Comparison of ENCODE assay signal across 20 mouse cellular contexts in the genomic region with DNA sequence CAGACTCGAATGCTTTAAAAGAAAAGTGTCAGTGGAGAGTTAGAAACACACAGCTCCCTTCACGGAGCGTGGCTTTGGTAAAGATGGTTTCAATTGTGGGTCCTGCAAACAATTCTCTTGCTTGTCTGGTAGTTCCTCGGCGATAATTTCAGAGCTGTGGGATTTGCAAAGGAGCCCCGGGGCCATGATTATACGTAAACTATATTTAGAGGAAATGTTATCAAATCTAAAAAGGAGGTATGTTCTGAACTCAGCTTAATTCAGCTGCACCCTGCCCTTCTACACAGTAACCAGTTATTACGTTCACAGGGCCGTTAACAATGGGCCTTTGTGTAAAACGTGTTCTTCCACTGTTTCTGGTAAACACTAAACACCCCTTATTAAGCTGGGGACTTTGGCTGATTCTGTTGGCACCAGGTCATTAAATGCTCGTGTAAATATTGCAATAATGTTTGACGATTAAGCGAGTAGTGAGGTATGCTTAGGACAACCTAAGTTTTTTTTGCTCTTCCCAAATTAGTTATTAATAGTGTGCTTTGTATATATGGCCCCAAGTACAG.
A peak's percentile ranks its signal among the peaks of the same experiment; 100 is the strongest.
DNase-seq lines count a peak whose midpoint lies in the region; ATAC-seq and TF ChIP-seq lines count a peak whose summit lies in the region.
"Had no signal": no experiment of that assay in that cellular context is flagged by ENCODE, and none has a peak within 500 bp of the region (broad histone marks: within the 10 kb centered on the region; RNA-seq: fewer than 3 reads in every experiment).

No protein-coding gene starts in this region.

- TF ChIP-seq POLR2A in lung, adult 2 months (IDR thresholded peaks at IDR 0.05; ENCODE audit: borderline replicate concordance, extremely low read depth, low read depth, low read length) = no peak

- H3K4me2 ChIP-seq in lung, embryonic 14.5 days = no peak overlapping the region
- H3K4me2 ChIP-seq in midbrain, embryonic 14.5 days (ENCODE audit: low read length) = no peak overlapping the region
- H3K4me2 ChIP-seq: heart, embryonic 11.5 days; hindbrain, embryonic 12.5 days had no signal

- peak; percentile 13 for DNase-seq in lung, embryonic 14.5 days
- no peak for DNase-seq in lung, adult 2 months
- peak; percentile 33 for DNase-seq in fat pad, adult 2 months (ENCODE audit: extremely low read depth, low read depth, low spot score)
- no peak for DNase-seq in limb, embryonic 10.5 days (ENCODE audit: low spot score)
- DNase-seq in urinary bladder, postnatal 36 days (ENCODE audit: low spot score in 2 of 2) = no peak
- DNase-seq in midbrain, embryonic 14.5 days = no peak
- DNase-seq in kidney, postnatal 25 days = no peak
- DNase-seq: adrenal gland, postnatal 36 days; cerebellum, adult 2 months; cerebellum, postnatal 36 days; forebrain, postnatal 0 days; heart, postnatal 14 days; layer of hippocampus, postnatal 36 days; thymus, postnatal 25 days had no signal

- no peak overlapping the region for H3K4me3 ChIP-seq in lung, embryonic 14.5 days (ENCODE audit: low read depth, low read length)
- no peak overlapping the region for H3K4me3 ChIP-seq in lung, adult 2 months (replicated peaks; ENCODE audit: extremely low read depth, low read depth, low read length)
- H3K4me3 ChIP-seq in limb, embryonic 10.5 days = no peak overlapping the region
- no peak overlapping the region for H3K4me3 ChIP-seq in midbrain, embryonic 14.5 days (replicated peaks; ENCODE audit: low read depth, low read length)
- H3K4me3 ChIP-seq: hindbrain, embryonic 12.5 days; layer of hippocampus, adult 2 months; megakaryocyte, embryonic 14.5 days had no signal

- TF ChIP-seq CTCF in lung, embryonic 14.5 days (IDR thresholded peaks at IDR 0.05; ENCODE audit: low read depth) = no peak
- TF ChIP-seq CTCF in lung, adult 2 months (IDR thresholded peaks at IDR 0.05; ENCODE audit: insufficient read depth, low read length) = no peak

- WGBS in lung, embryonic 14.5 days = 73% methylated on average over 13 of the region's 13 CpGs
- WGBS in lung, adult 2 months = 65% methylated on average over 13 of the region's 13 CpGs
- 75% methylated on average over 13 of the region's 13 CpGs for WGBS in limb, embryonic 10.5 days
- WGBS in midbrain, embryonic 14.5 days = 78% methylated on average over 13 of the region's 13 CpGs

- no peaks in the 10 kb centered on the region for H3K4me1 ChIP-seq in lung, embryonic 14.5 days (ENCODE audit: insufficient read depth)
- H3K4me1 ChIP-seq in lung, adult 2 months (ENCODE audit: control insufficient read depth, insufficient read depth, low read length) = no peaks in the 10 kb centered on the region
- peaks cover 35% of the 10 kb centered on the region for H3K4me1 ChIP-seq in limb, embryonic 10.5 days
- no peaks in the 10 kb centered on the region for H3K4me1 ChIP-seq in midbrain, embryonic 14.5 days (ENCODE audit: control insufficient read depth, insufficient read depth, low read length)
- H3K4me1 ChIP-seq: hindbrain, embryonic 12.5 days had no signal

- H3K9ac ChIP-seq in lung, embryonic 14.5 days = no peak overlapping the region
- H3K9ac ChIP-seq in midbrain, embryonic 14.5 days (replicated peaks; ENCODE audit: low read length) = no peak overlapping the region
- H3K9ac ChIP-seq: forebrain, postnatal 0 days; hindbrain, embryonic 12.5 days; liver, embryonic 14.5 days had no signal

- H3K27me3 ChIP-seq in lung, embryonic 14.5 days (ENCODE audit: insufficient read depth, low read length) = no peaks in the 10 kb centered on the region
- H3K27me3 ChIP-seq in limb, embryonic 10.5 days (ENCODE audit: low read depth, poor library complexity, severe bottlenecking) = no peaks in the 10 kb centered on the region
- H3K27me3 ChIP-seq in midbrain, embryonic 14.5 days (ENCODE audit: control insufficient read depth, insufficient read depth, low read length) = no peaks in the 10 kb centered on the region
- H3K27me3 ChIP-seq: CH12.LX; hindbrain, embryonic 12.5 days; megakaryocyte, embryonic 14.5 days had no signal

- no peaks in the 10 kb centered on the region for H3K9me3 ChIP-seq in lung, embryonic 14.5 days (ENCODE audit: low read depth, low read length)
- no peaks in the 10 kb centered on the region for H3K9me3 ChIP-seq in limb, embryonic 10.5 days (replicated peaks)
- H3K9me3 ChIP-seq in midbrain, embryonic 14.5 days (ENCODE audit: control insufficient read depth, low read length) = no peaks in the 10 kb centered on the region
- H3K9me3 ChIP-seq: hindbrain, embryonic 12.5 days; megakaryocyte, embryonic 14.5 days had no signal

- no peak for ATAC-seq in lung, embryonic 14.5 days (ENCODE audit: insufficient read depth)
- no peak for ATAC-seq in midbrain, embryonic 14.5 days (ENCODE audit: low FRiP score, low TSS enrichment)
- ATAC-seq: forebrain, postnatal 0 days had no signal

- H3K36me3 ChIP-seq in lung, embryonic 14.5 days (ENCODE audit: insufficient read depth) = no peaks in the 10 kb centered on the region
- no peaks in the 10 kb centered on the region for H3K36me3 ChIP-seq in limb, embryonic 10.5 days
- no peaks in the 10 kb centered on the region for H3K36me3 ChIP-seq in midbrain, embryonic 14.5 days (ENCODE audit: control insufficient read depth, insufficient read depth, low read length)
- H3K36me3 ChIP-seq: hindbrain, embryonic 12.5 days had no signal

- H3K27ac ChIP-seq in lung, embryonic 14.5 days (ENCODE audit: low read depth) = no peak overlapping the region
- H3K27ac ChIP-seq in limb, embryonic 10.5 days = peak overlapping the region; percentile 76
- no peak overlapping the region for H3K27ac ChIP-seq in midbrain, embryonic 14.5 days (replicated peaks; ENCODE audit: low read depth, low read length)
- H3K27ac ChIP-seq: hindbrain, embryonic 12.5 days; layer of hippocampus, adult 2 months; liver, embryonic 14.5 days had no signal

Comparison
In these comparisons a context has a peak if more than half of its experiments do, and no peak if none do; other contexts are left out.
1. DNase-seq: peak in lung, embryonic 14.5 days (single experiment) and fat pad, adult 2 months (single experiment); none in lung, adult 2 months (single experiment), limb, embryonic 10.5 days (single experiment), urinary bladder, postnatal 36 days (0 of 2), midbrain, embryonic 14.5 days (single experiment) and kidney, postnatal 25 days (0 of 2).